In genomic region chr2:132604922-132605321, GRCm38 (mm10) we compare ENCODE assay signal across 36 mouse cellular contexts.
"Had no signal": no experiment of that assay in that cellular context is flagged by ENCODE, and none has a peak within 500 bp of the region (broad histone marks: within the 10 kb centered on the region; RNA-seq: fewer than 3 reads in every experiment).

No protein-coding gene starts in this region.

- H3K4me2 ChIP-seq: heart, embryonic 11.5 days; heart, embryonic 12.5 days; heart, embryonic 13.5 days; heart, embryonic 15.5 days; hindbrain, embryonic 12.5 days; hindbrain, embryonic 13.5 days; hindbrain, embryonic 14.5 days; hindbrain, embryonic 15.5 days; intestine, embryonic 15.5 days; kidney, embryonic 15.5 days had no signal

- H3K4me1 ChIP-seq: intestine, embryonic 15.5 days; kidney, embryonic 15.5 days had no signal

- H3K9me3 ChIP-seq: heart, embryonic 10.5 days; heart, embryonic 15.5 days; hindbrain, embryonic 10.5 days; hindbrain, embryonic 15.5 days; intestine, embryonic 15.5 days; kidney, embryonic 15.5 days had no signal

- H3K27ac ChIP-seq: heart, embryonic 10.5 days; heart, embryonic 13.5 days; heart, embryonic 15.5 days; hindbrain, embryonic 10.5 days; hindbrain, embryonic 12.5 days; hindbrain, embryonic 13.5 days; hindbrain, embryonic 14.5 days; hindbrain, embryonic 15.5 days; hindbrain, postnatal 0 days; intestine, embryonic 15.5 days; kidney, embryonic 15.5 days; kidney, postnatal 0 days; layer of hippocampus, adult 2 months; left cerebral cortex, adult 2 months had no signal

- H3K36me3 ChIP-seq: heart, embryonic 10.5 days; heart, embryonic 12.5 days; heart, embryonic 13.5 days; heart, embryonic 15.5 days; hindbrain, embryonic 10.5 days; hindbrain, embryonic 12.5 days; hindbrain, embryonic 13.5 days; hindbrain, embryonic 15.5 days; intestine, embryonic 15.5 days; kidney, embryonic 15.5 days had no signal

- H3K4me3 ChIP-seq: heart, embryonic 10.5 days; heart, embryonic 12.5 days; heart, embryonic 13.5 days; heart, embryonic 15.5 days; hindbrain, embryonic 10.5 days; hindbrain, embryonic 12.5 days; hindbrain, embryonic 13.5 days; hindbrain, embryonic 15.5 days; intestine, embryonic 15.5 days; kidney, embryonic 15.5 days; layer of hippocampus, adult 2 months; left cerebral cortex, adult 2 months had no signal

- DNase-seq: heart, postnatal 10 days; heart, postnatal 14 days; heart, postnatal 36 days; heart, postnatal 4 days; kidney, adult 11 months; kidney, adult 18-20 months; kidney, adult 2 months; kidney, adult 8-10 months; kidney, adult 9 months; kidney, postnatal 10 days; kidney, postnatal 14 days; kidney, postnatal 25 days; kidney, postnatal 36 days; kidney, postnatal 4 days; layer of hippocampus, adult 9-11 months; layer of hippocampus, postnatal 36 days had no signal

- H3K27me3 ChIP-seq: heart, embryonic 12.5 days; heart, embryonic 13.5 days; heart, embryonic 15.5 days; hindbrain, embryonic 12.5 days; hindbrain, embryonic 13.5 days; hindbrain, embryonic 15.5 days; intestine, embryonic 15.5 days; kidney, embryonic 15.5 days had no signal

- H3K9ac ChIP-seq: heart, embryonic 12.5 days; heart, embryonic 13.5 days; heart, embryonic 15.5 days; hindbrain, embryonic 12.5 days; hindbrain, embryonic 13.5 days; hindbrain, embryonic 14.5 days; hindbrain, embryonic 15.5 days; intestine, embryonic 15.5 days; kidney, embryonic 15.5 days had no signal

- ATAC-seq: hindbrain, embryonic 16.5 days; hindbrain, postnatal 0 days; inflammation-experienced regulatory T-cells, adult 6 months; intestine, embryonic 15.5 days; intestine, embryonic 16.5 days; intestine, postnatal 0 days had no signal
